Comparison of ENCODE assay signal across 8 mouse cellular contexts in the genomic region with DNA sequence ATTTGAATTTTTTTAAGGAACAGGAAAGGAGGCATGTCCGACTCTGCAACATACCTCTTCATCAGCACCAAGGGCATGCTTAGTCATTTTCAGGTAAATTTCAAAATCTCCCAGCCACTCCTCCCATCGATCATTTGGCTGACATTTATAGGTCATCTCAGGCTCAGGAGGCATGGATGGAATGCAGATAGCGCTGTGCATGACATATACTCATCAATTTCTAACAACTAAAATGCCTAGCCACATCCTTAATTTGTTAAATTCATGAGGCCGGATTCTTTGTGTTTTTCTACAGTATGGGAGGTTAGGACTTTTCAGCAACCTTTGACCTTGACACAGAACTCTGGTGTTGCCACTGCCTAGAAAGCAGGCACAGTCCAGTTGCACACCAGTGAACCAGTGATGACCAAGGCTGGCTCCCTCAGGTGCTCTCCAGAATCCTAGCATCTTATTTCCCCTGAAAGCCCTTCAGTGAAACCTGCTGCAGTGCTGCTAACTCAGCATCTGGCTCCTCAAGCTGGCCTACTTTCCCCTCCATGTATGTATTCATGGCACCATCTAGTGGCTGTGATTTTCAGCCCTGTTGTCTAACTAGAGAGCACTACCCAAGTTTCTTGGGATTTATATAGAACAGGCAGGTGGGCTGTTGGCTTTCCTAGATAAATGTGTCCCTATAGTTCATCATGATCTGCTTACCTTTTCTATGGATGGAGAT. TPM values are rescaled to one million over a fixed set of nuclear protein-coding genes. Genes with fewer than 3 reads are reported as not detected.
A peak's percentile ranks its signal among the peaks of the same experiment; 100 is the strongest.
DNase-seq lines count a peak whose midpoint lies in the region; ATAC-seq lines count a peak whose summit lies in the region.

No protein-coding gene starts in this region.

- no peaks in the 10 kb centered on the region for H3K27me3 ChIP-seq in heart, embryonic 12.5 days (replicated peaks)
- H3K27me3 ChIP-seq in hindbrain, embryonic 15.5 days: no peaks in the 10 kb centered on the region
- H3K27me3 ChIP-seq in intestine, embryonic 16.5 days (replicated peaks; ENCODE audit: control insufficient read depth, insufficient read depth, low read length): no peaks in the 10 kb centered on the region

- no peak overlapping the region for H3K27ac ChIP-seq in heart, embryonic 12.5 days (ENCODE audit: poor library complexity, severe bottlenecking)
- H3K27ac ChIP-seq in hindbrain, embryonic 15.5 days (replicated peaks): no peak overlapping the region
- no peak overlapping the region for H3K27ac ChIP-seq in intestine, embryonic 16.5 days (ENCODE audit: low read length)

- WGBS in heart, embryonic 12.5 days: 63% methylated on average over 4 of the region's 4 CpGs
- WGBS in hindbrain, embryonic 15.5 days: 83% methylated on average over 4 of the region's 4 CpGs
- WGBS in intestine, embryonic 16.5 days: 72% methylated on average over 4 of the region's 4 CpGs

- no peaks in the 10 kb centered on the region for H3K9me3 ChIP-seq in heart, embryonic 12.5 days (replicated peaks)
- H3K9me3 ChIP-seq in hindbrain, embryonic 15.5 days: no peaks in the 10 kb centered on the region
- H3K9me3 ChIP-seq in intestine, embryonic 16.5 days (ENCODE audit: control insufficient read depth, low read length): no peaks in the 10 kb centered on the region

- H3K9ac ChIP-seq in heart, embryonic 12.5 days: no peak overlapping the region
- no peak overlapping the region for H3K9ac ChIP-seq in hindbrain, embryonic 15.5 days
- no peak overlapping the region for H3K9ac ChIP-seq in intestine, embryonic 16.5 days (ENCODE audit: low read depth, low read length)

- peak; percentile 15 to 52 for DNase-seq in heart, adult 18-20 months
- DNase-seq in adrenal gland, adult 18-20 months (ENCODE audit: low spot score in 2 of 2): peak; percentile 26 to 51
- peak; percentile 47 for DNase-seq in embryo, embryonic 11.5 days (ENCODE audit: low read depth, low spot score)
- DNase-seq in left cerebral cortex, adult 9 months (ENCODE audit: low spot score in 2 of 2): peak; percentile 22 to 80
- DNase-seq in retina, embryonic 14.5 days (ENCODE audit: low spot score): peak; percentile 82

- H3K4me1 ChIP-seq in heart, embryonic 12.5 days (replicated peaks): no peaks in the 10 kb centered on the region
- no peaks in the 10 kb centered on the region for H3K4me1 ChIP-seq in hindbrain, embryonic 15.5 days (replicated peaks)
- no peaks in the 10 kb centered on the region for H3K4me1 ChIP-seq in intestine, embryonic 16.5 days (ENCODE audit: control insufficient read depth, insufficient read depth, low read length)

- ATAC-seq in heart, embryonic 12.5 days (ENCODE audit: insufficient number of reproducible peaks, low FRiP score): no peak
- ATAC-seq in hindbrain, embryonic 15.5 days (ENCODE audit: low FRiP score, low read depth): peak; percentile 88
- ATAC-seq in intestine, embryonic 16.5 days: no peak

- no peaks in the 10 kb centered on the region for H3K36me3 ChIP-seq in heart, embryonic 12.5 days
- no peaks in the 10 kb centered on the region for H3K36me3 ChIP-seq in hindbrain, embryonic 15.5 days
- H3K36me3 ChIP-seq in intestine, embryonic 16.5 days (ENCODE audit: control insufficient read depth, insufficient read depth, low read length): no peaks in the 10 kb centered on the region

- H3K4me3 ChIP-seq in heart, embryonic 12.5 days: no peak overlapping the region
- H3K4me3 ChIP-seq in hindbrain, embryonic 15.5 days: no peak overlapping the region
- no peak overlapping the region for H3K4me3 ChIP-seq in intestine, embryonic 16.5 days (ENCODE audit: low read length)

- no peak overlapping the region for H3K4me2 ChIP-seq in heart, embryonic 12.5 days
- H3K4me2 ChIP-seq in hindbrain, embryonic 15.5 days: no peak overlapping the region
- H3K4me2 ChIP-seq in intestine, embryonic 16.5 days (ENCODE audit: low read depth, low read length): no peak overlapping the region

RNA-seq across cellular contexts. Expression of a gene that starts 35.9 kb away (rescaled TPM):
- total RNA-seq in heart, adult 18-20 months (2021): not detected
- polyA plus RNA-seq in heart, embryonic 12.5 days (2016; fragmentation: Nextera tagmentation; extraction: Ambion mirVana): 0.15 and 0.34 TPM in 2 replicates
- under 1 TPM; 0.17 to 0.22 TPM for total RNA-seq in adrenal gland, adult 18-20 months (2021)
- 49.4 and 51.4 TPM in 2 replicates for polyA plus RNA-seq in hindbrain, embryonic 15.5 days (2015; fragmentation: Nextera tagmentation; extraction: Ambion mirVana)
- polyA plus RNA-seq in intestine, embryonic 16.5 days (2015; fragmentation: Nextera tagmentation; extraction: Ambion mirVana): 0.10 and 0.26 TPM in 2 replicates

RNA-seq across cellular contexts. Expression of a gene that starts 54.5 kb away (rescaled TPM):
- under 1 TPM; 0.40 to 0.41 TPM for total RNA-seq in heart, adult 18-20 months (2021)
- 2.3 and 3.7 TPM in 2 replicates for polyA plus RNA-seq in heart, embryonic 12.5 days (2016; fragmentation: Nextera tagmentation; extraction: Ambion mirVana)
- 1 to 10 TPM; 5.8 to 9.6 TPM for total RNA-seq in adrenal gland, adult 18-20 months (2021)
- polyA plus RNA-seq in hindbrain, embryonic 15.5 days (2015; fragmentation: Nextera tagmentation; extraction: Ambion mirVana): 49.4 and 58.9 TPM in 2 replicates
- polyA plus RNA-seq in intestine, embryonic 16.5 days (2015; fragmentation: Nextera tagmentation; extraction: Ambion mirVana): 2.0 and 2.9 TPM in 2 replicates

Comparison
In these comparisons a context has a peak if more than half of its experiments do, and no peak if none do; other contexts are left out.
1. RNA of a gene that starts 35.9 kb away (polyA plus RNA-seq): 49.4 to 51.4 TPM in hindbrain, embryonic 15.5 days; 0.15 to 0.34 TPM in heart, embryonic 12.5 days and 0.10 to 0.26 TPM in intestine, embryonic 16.5 days; every median in the first group is over 10 times any median in the second.
2. RNA of a gene that starts 54.5 kb away (polyA plus RNA-seq): 49.4 to 58.9 TPM in hindbrain, embryonic 15.5 days; 2.3 to 3.7 TPM in heart, embryonic 12.5 days and 2.0 to 2.9 TPM in intestine, embryonic 16.5 days; every median in the first group is over 10 times any median in the second.
3. Peak in every context shown above with its lines, with median percentiles within 50 percentile points of each other: DNase-seq.